Mouse (Mus musculus) R1 (cell line): ENCODE measurements around the gene Il12b.
"Not testable (repeated sequence)": the region's sequence is repeated elsewhere in the genome, so short reads cannot be mapped to it uniquely, and the experiment has no call there.

Experiments
- DNase-seq: peaks from one replicate; pipeline ENCODE4 v3.0.0-alpha.2; 2018; ENCODE audit warnings: low read depth, low spot score

Il12b gene

DNA sequence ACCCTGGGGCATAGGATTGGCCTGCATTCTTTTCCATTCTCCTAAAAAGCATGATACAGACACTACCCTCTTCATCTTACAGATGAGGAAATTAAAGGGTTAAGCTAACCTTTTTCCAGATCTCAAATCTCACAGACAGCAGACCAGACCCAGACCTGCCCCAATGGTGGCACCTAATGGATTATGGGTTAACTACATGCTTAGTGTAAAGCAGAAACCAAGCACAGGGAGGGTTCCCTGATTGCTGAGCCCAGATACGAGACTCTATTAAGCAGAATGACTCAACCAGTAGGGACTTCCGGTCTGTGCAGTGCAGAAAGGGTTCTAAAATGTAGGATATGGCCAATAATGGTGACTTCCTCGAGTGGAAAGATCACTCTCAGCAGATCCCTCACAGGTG is 10.6 kb downstream of the Il12b start:
- no peak for DNase-seq

DNA sequence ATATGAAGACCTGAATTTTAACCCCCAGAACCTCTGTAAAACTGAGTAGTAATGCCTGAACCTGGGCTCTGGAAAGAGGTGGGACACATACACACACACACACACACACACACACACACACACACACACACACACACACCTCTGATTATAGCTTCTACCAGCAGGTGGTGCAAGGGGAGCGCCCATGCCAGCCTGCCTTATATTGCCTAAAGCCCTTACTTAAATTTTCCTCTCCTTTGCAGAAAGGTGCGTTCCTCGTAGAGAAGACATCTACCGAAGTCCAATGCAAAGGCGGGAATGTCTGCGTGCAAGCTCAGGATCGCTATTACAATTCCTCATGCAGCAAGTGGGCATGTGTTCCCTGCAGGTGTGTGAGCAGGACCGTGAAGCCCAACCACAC is 12.4 kb downstream of the Il12b start:
- DNase-seq = no peak

DNA sequence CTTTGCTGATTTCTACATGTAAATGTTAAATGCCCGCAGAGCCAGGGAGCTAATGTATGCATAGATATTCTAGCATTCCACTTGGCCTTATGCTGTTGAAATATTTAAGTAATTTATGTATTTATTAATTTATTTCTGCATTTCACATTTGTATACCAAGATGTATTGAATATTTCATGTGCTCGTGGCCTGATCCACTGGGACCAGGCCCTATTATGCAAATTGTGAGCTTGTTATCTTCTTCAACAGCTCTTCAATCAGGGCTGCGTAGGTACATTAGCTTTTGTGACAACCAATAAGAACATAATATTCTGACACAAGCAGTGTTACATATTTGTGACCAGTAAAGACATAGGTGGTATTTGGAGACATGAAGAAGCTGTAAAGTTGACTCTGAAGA is 13.5 kb downstream of the Il12b start:
- no peak for DNase-seq

DNA sequence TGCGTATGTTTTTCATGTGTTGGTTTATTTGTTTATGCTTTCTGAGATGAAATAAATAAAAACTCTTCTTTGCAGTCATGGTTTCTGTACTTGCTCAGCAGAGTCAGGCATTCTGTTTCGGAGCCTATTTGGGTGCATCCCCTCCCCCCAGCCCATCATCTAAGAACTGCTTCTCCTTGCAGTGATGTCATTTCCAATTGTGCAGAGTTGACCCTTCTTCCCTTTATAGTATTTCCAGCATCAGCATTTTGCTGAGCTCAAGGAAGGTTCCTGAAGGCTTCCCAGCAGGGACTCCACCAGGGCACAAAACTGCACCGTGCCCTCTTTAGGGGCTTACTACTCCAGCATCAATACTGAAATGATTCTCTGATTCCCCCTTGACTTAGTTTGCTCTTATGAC is 14.7 kb downstream of the Il12b start:
- no peak for DNase-seq

DNA sequence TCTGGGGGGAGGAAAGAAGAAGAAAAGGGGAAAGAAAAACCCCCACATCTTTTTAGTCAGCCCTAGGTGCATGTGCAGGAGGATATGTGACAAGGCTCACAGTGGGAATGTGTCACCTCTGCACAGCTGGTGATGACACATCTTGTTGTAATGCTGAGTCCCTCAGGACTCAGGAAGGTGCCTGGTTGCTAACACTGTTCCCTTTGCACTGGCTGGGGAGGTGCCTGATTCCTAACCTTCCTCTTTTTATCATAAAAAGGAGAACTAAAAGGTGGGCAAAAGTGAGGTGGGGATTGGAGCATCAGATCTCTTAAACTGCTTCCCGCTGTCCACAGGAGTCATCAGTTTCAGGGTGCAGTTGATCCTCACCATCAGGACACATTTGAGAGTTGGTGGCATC is 17.5 kb downstream of the Il12b start:
- DNase-seq = no peak

DNA sequence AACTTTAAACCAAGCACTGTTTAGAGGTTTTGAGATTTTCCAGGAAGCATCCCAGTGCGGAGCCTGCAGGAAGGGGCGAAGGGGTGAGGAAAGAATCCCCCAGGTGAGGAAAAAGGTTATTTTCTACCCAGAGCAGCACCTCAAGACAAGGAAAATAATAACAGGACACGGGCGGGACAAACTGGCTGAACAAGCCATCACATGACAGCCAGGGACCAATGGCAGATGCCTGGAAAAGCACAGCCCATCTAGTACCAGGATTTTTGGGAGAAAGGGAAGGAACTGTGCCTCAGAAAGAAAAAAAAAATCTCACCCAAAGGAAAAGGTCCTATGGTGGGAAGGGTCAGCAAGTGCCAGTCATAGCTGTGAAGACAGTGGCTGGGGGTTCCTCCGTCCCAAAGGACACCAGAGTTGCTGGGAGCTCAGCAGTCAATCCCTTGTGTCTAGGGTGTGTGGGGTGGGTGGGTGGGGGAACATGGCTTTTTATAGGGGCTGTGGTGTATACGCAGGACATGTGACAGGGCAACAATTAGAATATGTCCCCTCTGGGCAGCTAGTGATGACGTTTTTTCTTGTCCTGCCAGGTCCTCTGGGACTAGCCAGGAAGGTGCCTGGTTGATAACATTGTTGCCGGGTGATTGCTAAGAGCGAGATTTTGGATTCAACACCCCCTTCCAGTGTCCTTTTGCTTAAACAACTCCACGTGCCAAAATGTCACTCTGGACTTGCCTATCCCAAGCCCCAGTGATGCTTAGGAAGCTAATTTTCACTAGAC is 22.7 kb downstream of the Il12b start:
- DNase-seq = peak; percentile 36

DNA sequence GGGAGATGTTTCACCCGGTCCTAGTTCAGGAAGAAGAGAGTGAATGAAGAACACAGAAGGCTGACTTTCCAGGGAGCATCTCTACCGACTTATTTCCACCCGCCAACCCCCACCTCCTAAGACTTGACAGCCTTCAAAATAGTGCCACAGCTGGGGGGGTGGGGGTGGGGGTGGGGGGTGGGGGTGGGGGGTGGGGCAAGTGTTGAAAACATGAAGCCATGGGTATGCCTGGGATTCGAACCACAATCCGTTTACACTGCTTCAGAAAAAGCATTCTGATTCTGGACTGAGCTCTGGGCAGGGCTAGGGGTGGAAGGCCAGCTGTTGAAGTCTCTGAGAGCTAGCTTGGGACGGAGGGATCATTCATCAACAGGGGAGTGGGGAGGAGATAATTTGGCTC is 23.4 kb downstream of the Il12b start:
- no peak for DNase-seq

DNA sequence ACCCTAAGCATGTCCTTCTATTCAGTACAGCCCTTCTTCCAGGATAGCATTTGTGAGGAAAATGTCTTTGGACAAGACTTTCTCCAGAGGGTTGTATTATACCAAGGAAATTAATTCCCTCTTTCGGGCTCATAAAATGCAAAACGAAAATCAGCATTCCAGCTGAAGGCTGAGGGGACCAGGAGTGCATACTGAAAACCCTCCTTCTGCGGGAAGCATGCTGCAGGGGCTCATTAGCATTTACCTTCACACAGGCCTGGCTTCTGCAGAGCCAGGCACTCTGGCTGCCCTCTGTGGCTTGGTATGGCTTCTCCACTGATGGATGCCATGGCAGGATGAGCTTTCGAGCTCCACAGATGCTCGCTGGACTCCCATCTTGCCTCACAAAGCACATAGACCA is 24.1 kb downstream of the Il12b start:
- DNase-seq = no peak

DNA sequence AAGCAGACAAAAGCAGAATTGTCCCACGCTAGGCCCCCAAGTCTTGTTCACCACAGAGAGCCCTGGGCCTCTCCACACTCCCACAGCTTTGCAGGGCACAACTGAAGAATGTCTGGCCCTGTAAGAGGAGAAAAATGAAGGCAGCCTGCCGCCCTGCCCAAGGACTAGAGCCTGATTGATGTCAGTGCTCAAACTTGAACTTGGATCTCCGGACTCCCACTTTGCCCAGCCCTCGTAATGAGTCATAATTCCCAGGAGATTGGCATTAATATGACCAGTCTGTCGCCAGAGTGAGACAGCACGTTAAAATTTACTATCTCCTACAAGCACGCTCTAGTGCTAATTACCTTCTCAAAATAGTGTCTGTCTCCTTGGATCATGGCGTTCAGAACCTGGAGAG is 25.1 kb downstream of the Il12b start:
- DNase-seq = no peak

DNA sequence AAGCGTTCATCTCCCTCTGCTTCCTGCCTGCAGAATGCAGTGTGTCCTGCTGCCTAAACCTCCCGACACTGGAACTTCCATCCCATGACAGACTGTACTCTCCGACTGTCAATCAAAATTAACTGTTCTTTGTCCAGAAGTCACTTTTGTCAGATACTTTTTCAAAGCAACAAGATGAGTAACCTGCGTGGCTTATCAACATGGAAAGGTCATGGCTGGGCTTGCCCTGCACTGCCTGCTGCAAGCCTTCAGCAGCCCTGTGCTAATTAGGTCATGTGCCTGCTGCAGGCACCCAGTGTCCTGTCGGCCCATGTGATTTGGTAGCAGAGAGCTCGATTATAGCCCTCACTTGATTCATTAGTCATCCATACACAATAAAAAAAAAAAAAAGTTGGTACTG is 25.8 kb downstream of the Il12b start:
- no peak for DNase-seq

DNA sequence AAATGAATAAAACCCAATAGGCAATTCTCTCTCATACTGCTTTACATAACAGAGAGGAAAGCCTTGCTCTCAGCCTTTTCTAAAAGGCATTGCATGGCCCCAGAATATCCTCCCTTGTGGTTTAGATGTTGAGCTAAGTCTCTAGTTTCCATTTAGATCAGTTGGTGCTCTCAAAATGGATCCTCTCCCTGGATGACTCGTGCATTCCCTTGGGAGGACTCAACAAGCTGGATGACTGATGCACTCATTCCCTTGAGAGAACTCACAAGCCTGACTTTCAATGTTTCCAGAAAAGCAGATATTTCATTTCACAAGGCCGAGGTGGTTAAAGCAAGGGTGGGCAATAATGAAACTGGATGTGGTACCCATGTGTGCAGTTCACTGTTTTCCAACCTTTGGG is 28.1 kb downstream of the Il12b start:
- DNase-seq = no peak

DNA sequence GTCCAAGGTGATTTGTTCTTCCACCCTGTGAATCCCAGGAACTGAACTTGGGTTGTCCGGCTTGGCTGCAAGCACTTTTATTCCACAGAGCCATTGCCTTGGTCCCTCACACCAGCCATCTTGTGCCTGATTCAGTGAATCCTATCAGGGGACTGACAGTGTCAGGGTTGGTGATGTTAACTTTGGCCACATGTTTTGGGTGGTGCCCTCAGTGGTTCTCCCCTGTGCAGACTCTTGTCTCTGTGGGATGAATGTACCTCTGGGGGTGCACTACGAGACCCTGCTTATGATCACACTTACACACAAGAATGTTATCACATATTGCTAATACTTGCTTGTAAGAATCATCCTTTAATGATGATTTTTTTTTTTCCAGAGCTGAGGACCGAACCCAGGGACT is 30.2 kb downstream of the Il12b start:
- DNase-seq = no peak

DNA sequence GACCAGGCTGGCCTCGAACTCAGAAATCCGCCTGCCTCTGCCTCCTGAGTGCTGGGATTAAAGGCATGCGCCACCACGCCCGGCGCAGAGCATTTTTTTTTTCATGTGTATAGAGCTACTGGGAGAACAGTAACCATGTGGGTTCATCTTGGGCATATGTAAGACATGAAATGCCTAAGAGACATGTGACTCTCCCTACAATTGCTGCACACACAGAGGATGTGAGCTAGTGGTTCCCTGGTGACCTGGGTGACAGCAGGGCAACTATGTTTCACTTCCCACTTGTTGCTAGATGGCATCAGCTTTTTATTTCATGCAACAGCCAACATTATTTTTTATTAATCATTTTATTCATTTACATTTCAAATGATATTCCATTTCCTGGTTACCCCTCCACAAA is 37.9 kb downstream of the Il12b start:
- DNase-seq = no peak

DNA sequence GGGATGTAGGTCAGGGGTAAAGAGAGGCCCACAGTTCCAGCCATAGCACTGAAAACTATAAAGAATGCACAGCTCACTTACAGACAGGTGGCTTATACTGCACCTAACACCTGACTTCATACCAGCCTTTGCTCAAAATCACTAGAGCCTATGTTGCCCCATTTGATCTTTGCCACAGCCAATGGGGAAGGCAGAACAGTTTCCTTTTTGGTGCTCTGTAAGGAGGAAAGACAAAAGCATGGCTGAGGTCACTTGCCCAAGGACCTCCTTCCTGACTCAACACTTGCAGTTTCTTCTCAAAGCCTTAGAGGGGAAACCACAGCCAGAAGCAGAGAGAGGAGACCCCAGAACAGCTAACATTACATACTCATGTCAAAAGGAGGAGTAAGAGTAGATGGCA is 51.2 kb downstream of the Il12b start:
- no peak for DNase-seq

DNA sequence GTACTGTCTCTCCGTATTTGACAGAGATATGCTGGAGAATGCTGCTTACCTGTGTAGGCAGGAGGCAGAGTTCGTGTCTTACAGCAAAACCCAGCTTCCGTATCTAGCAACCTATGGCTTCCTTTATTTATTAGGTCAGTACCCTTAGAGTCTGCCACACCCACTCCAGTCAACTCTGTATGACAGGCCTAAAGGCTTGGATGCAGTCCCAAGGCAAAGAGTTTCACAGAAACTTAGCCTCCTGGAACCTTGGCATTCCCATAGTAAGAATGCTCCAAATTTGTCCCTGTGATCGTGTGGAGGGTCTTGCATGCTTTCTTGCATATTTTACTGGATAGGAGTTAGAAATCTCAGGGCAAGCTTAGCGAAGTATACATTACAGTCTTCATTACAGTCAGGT is 52.2 kb downstream of the Il12b start:
- DNase-seq = not testable (repeated sequence)

DNA sequence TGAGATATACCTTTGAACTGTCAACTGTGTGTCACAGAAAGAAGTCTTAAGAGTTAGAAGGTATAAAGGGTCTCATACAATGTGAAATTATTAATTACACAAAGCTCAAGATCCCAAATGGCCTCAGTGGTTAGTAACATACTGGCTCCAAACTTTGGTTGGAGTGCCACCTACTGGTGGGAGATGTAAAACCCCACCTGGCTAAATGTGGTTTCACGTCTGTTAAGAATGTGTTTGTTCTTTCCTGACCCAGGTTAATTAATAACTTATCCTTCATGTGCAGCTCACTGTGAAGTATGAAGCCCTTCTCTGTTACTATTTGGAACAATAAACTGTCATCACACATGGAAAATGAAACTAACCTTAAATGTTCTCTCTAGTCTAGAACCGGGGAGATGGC is 53.6 kb downstream of the Il12b start:
- peak; percentile 39 for DNase-seq

DNA sequence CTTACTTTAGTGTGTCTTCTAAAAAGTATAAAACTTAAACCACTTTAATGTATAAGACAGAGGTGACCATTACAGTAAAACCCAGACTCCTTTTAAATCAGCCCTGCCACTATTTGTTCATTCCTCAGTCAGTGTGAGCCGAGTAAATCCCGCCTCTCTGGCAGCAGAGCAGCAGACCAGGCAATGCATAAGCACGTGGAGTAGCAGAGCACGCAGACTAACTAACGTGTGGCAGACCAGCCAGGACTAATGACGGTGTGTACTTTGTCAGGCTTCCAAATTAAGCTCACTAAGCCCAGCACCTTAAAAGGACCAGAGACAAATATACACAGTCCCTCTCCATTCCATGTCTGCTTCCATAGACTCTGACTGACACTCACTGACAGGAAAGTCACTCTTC is 61.6 kb downstream of the Il12b start:
- no peak for DNase-seq
